Mouse (Mus musculus): ENCODE measurements around the gene Sptbn4. TPM values are rescaled to one million over a fixed set of nuclear protein-coding genes. Genes with fewer than 3 reads are reported as not detected.

Gene Sptbn4
- polyA plus RNA-seq, 1 experiment from 2014 or later: 2.5 TPM

GRCm38 (mm10) chr7:27307551-27307950 is 139.9 kb downstream of the Sptbn4 start:
- WGBS: 62% methylated on average over 9 of the region's 9 CpGs
- H3K27ac ChIP-seq (ENCODE audit: low read length): no peak overlapping the region

More at GRCm38 (mm10) chr7:27307551-27307950, 139.9 kb downstream of the Sptbn4 start:
- Histone ChIP-seq H3K4me2 (ENCODE audit: low read length) (no peak overlapping the region), H3K9me3 (ENCODE audit: control insufficient read depth, low read length) (no peaks in the 10 kb centered on the region), H3K36me3 (ENCODE audit: control insufficient read depth, insufficient read depth) (no peaks in the 10 kb centered on the region), H3K4me3 (replicated peaks; ENCODE audit: low read length) (no peak overlapping the region), H3K9ac (replicated peaks; ENCODE audit: low read depth, low read length) (no peak overlapping the region), H3K4me1 (replicated peaks; ENCODE audit: control insufficient read depth, insufficient read depth, low read length) (peaks cover 6% of the 10 kb centered on the region), H3K27me3 (replicated peaks; ENCODE audit: control insufficient read depth, insufficient read depth, low read length) (no peaks in the 10 kb centered on the region)
- no peak for ATAC-seq

Other genes starting within 250 kb of the Sptbn4 start
- 6.2 and 6.4 TPM in 2 replicates for gene Itpkc, start 219.0 kb downstream of the Sptbn4 start, polyA plus RNA-seq (2015; fragmentation: Nextera tagmentation; extraction: Ambion mirVana)
- 26.3 and 27.2 TPM in 2 replicates for gene Coq8b, start 214.7 kb downstream of the Sptbn4 start, polyA plus RNA-seq (2015; fragmentation: Nextera tagmentation; extraction: Ambion mirVana)
- 42.2 and 43.3 TPM in 2 replicates for gene Numbl, start 189.3 kb downstream of the Sptbn4 start, polyA plus RNA-seq (2015; fragmentation: Nextera tagmentation; extraction: Ambion mirVana)
- gene Ltbp4, start 110.0 kb downstream of the Sptbn4 start, polyA plus RNA-seq (2015; fragmentation: Nextera tagmentation; extraction: Ambion mirVana): 13.3 and 18.2 TPM in 2 replicates
- 88.1 and 95.5 TPM in 2 replicates for gene Shkbp1, start 91.7 kb downstream of the Sptbn4 start, polyA plus RNA-seq (2015; fragmentation: Nextera tagmentation; extraction: Ambion mirVana)
- not detected in 2 replicates for gene Gm20479, start 90.3 kb downstream of the Sptbn4 start, polyA plus RNA-seq (2015; fragmentation: Nextera tagmentation; extraction: Ambion mirVana)
- 14.9 and 16.8 TPM in 2 replicates for gene Blvrb, start 292 bp upstream of the Sptbn4 start, polyA plus RNA-seq (2015; fragmentation: Nextera tagmentation; extraction: Ambion mirVana)
- 11.6 and 14.8 TPM in 2 replicates for gene Sertad3, start 26.1 kb upstream of the Sptbn4 start, polyA plus RNA-seq (2015; fragmentation: Nextera tagmentation; extraction: Ambion mirVana)
- gene Sertad1, start 39.2 kb upstream of the Sptbn4 start, polyA plus RNA-seq (2015; fragmentation: Nextera tagmentation; extraction: Ambion mirVana): 6.5 and 7.0 TPM in 2 replicates
- 1.1 and 1.3 TPM in 2 replicates for gene Prx, start 51.6 kb upstream of the Sptbn4 start, polyA plus RNA-seq (2015; fragmentation: Nextera tagmentation; extraction: Ambion mirVana)
- gene Hipk4, start 75.6 kb upstream of the Sptbn4 start, polyA plus RNA-seq (2015; fragmentation: Nextera tagmentation; extraction: Ambion mirVana): 0.24 and 0.67 TPM in 2 replicates
- 109 and 139 TPM in 2 replicates for gene Pld3, start 105.5 kb upstream of the Sptbn4 start, polyA plus RNA-seq (2015; fragmentation: Nextera tagmentation; extraction: Ambion mirVana)
- 39.1 and 40.2 TPM in 2 replicates for gene 2310022A10Rik, start 105.5 kb upstream of the Sptbn4 start, polyA plus RNA-seq (2015; fragmentation: Nextera tagmentation; extraction: Ambion mirVana)
- 83.7 and 99.3 TPM in 2 replicates for gene Akt2, start 143.9 kb upstream of the Sptbn4 start, polyA plus RNA-seq (2015; fragmentation: Nextera tagmentation; extraction: Ambion mirVana)
- 56.2 and 65.7 TPM in 2 replicates for gene Ttc9b, start 206.2 kb upstream of the Sptbn4 start, polyA plus RNA-seq (2015; fragmentation: Nextera tagmentation; extraction: Ambion mirVana)
- gene Map3k10, start 226.9 kb upstream of the Sptbn4 start, polyA plus RNA-seq (2015; fragmentation: Nextera tagmentation; extraction: Ambion mirVana): 10.6 and 14.3 TPM in 2 replicates
- gene Zfp607b, start 241.7 kb upstream of the Sptbn4 start, polyA plus RNA-seq (2015; fragmentation: Nextera tagmentation; extraction: Ambion mirVana): 13.8 and 14.5 TPM in 2 replicates

Measured in forebrain, embryonic 16.5 days (tissue).